Mouse (Mus musculus) intestine, embryonic 16.5 days (tissue): Measurements from ENCODE around the gene Tcf3. TPM values are rescaled to one million over a fixed set of nuclear protein-coding genes. Genes with fewer than 3 reads are reported as not detected.
A peak's percentile ranks its signal among the peaks of the same experiment; 100 is the strongest.

Experiments used
- ATAC-seq: fragments of 200-750 bp; cut with Nextera tagmentation; 2 replicates; pipeline ENCODE4 v1.8.0; 2017; ENCODE audit warnings: moderate TSS enrichment, moderate library complexity
- H3K27ac ChIP-seq: fragments of 300-500 bp; sonication (generic); 2 replicates; pipeline ENCODE4 v1.5.1; 2014; ENCODE audit warnings: mild to moderate bottlenecking, low read length
- H3K27me3 ChIP-seq: fragments of 300-500 bp; sonication (generic); replicated peaks from 2 replicates; pipeline ENCODE4 v1.6.1; 2014; ENCODE audit warnings: low read length, control low read depth, mixed read lengths; ENCODE audit not compliant: control insufficient read depth, insufficient read depth
- H3K36me3 ChIP-seq: fragments of 300-500 bp; sonication (generic); 2 replicates; pipeline ENCODE4 v1.6.1; 2014; ENCODE audit warnings: low read length, control low read depth; ENCODE audit not compliant: control insufficient read depth, insufficient read depth
- H3K4me1 ChIP-seq: fragments of 300-500 bp; sonication (generic); 2 replicates; pipeline ENCODE4 v1.6.1; 2014; ENCODE audit warnings: low read length, control low read depth, mixed read lengths; ENCODE audit not compliant: control insufficient read depth, insufficient read depth
- H3K4me2 ChIP-seq: fragments of 300-500 bp; sonication (generic); 2 replicates; pipeline ENCODE4 v1.6.1; 2014; ENCODE audit warnings: low read depth, low read length, control low read depth
- H3K4me3 ChIP-seq: fragments of 300-500 bp; sonication (generic); 2 replicates; pipeline ENCODE4 v1.5.1; 2014; ENCODE audit warnings: mild to moderate bottlenecking, low read length
- H3K9ac ChIP-seq: fragments of 300-500 bp; sonication (generic); 2 replicates; pipeline ENCODE4 v1.6.1; 2014; ENCODE audit warnings: low read depth, low read length
- H3K9me3 ChIP-seq: fragments of 300-500 bp; sonication (generic); 2 replicates; pipeline ENCODE4 v1.6.1; 2016; ENCODE audit warnings: low read length, control low read depth; ENCODE audit not compliant: control insufficient read depth
- WGBS: fragments of 180-500 bp; shearing (Covaris S2); extraction: QIAGEN DNeasy Blood & Tissue Kit; methylation state at CpG from one replicate; pipeline ENCODE4 v1.1.7; 2014; 5-methylcytosine and 5-hydroxymethylcytosine counted together
- polyA plus RNA-seq: library from polyadenylated mRNA; unstranded; fragments of >200 nt; fragmentation: Nextera tagmentation; extraction: Ambion mirVana; gene quantifications from 2 replicates; pipeline ENCODE4 v1.2.1, GENCODE M21; 2015

Tcf3 gene
- polyA plus RNA-seq, 1 experiment from 2014 or later = 62.9 TPM

DNA sequence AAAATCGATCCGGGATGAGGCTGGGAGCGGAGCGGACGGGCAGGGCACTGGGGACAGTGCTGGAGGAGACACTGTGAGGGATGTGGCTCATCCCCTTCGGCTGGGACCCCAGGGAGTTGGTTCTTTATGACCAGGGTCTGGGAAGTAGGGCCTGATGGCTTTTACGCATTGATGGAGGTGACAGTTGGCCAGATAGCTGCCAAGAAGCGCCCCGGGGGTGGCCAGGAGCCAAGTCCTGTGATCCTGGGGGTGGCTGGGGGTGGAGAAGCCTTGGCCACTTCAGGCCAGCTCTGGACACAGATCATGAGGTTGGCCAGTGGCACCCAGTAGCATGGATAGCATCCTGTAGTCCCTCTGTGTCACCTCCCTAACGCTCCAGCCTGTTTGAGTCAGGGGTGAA, 25.8 kb upstream of the Tcf3 start:
- Histone ChIP-seq H3K9ac (no peak overlapping the region), H3K9me3 (no peaks in the 10 kb centered on the region)
- WGBS = 77% methylated on average over 10 of the region's 10 CpGs

DNA sequence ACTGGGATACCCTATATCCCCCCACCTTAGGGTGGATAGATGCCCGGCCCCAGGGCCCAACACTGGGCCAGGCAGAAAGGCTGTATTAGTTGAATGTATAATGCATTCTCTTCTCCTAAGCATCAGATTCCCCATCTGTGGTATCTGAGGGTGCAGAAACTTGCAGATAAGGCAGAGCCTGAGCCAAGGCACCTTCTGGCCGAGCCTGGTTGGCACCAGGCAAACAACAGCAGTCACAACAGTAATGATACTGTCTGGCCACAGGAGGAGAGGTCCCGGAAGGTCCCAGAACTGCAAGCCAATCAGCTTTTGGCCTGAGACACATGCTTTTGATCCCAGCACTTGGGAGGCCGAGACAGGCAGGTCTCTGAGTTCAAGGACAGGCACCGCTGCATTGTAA, 22.2 kb upstream of the Tcf3 start:
- no peak for ATAC-seq
- Histone ChIP-seq H3K4me2 (no peak overlapping the region), H3K9ac (no peak overlapping the region), H3K4me3 (no peak overlapping the region), H3K27ac (no peak overlapping the region), H3K9me3 (no peaks in the 10 kb centered on the region), H3K27me3 (no peaks in the 10 kb centered on the region), H3K36me3 (no peaks in the 10 kb centered on the region), H3K4me1 (no peaks in the 10 kb centered on the region)
- WGBS = 86% methylated on average over 5 of the region's 5 CpGs

More for the DNA sequence above, 25.8 kb upstream of the Tcf3 start:
- Histone ChIP-seq H3K4me3 (no peak overlapping the region), H3K36me3 (no peaks in the 10 kb centered on the region), H3K27ac (no peak overlapping the region), H3K27me3 (0 out of 2 replicates have a peak, but pooled peaks cover 2% of the 10 kb centered on the region), H3K4me2 (no peak overlapping the region), H3K4me1 (no peaks in the 10 kb centered on the region)
- ATAC-seq = no peak

DNA sequence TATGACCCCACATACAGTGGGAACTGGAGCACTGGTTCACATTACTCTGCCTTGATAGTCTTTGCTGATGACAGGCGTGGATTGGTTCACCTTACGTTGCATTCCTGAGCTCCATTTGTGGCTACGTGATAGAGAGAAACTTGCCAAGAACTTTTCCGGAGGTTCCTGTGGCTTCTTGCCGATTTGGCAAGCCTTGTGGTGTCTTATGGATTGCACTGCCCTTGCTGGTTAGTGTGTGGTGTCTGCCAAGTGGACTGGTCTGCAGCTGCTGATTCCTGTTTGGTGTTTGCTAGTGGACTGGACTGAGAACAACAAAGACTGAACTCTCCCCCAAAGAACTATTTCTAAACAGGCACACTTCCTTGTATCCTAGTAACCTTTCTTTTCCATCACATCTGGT, 21.3 kb upstream of the Tcf3 start:
- Histone ChIP-seq H3K36me3 (no peaks in the 10 kb centered on the region), H3K9ac (no peak overlapping the region), H3K4me1 (no peaks in the 10 kb centered on the region), H3K27ac (no peak overlapping the region), H3K27me3 (no peaks in the 10 kb centered on the region), H3K4me3 (no peak overlapping the region), H3K9me3 (no peaks in the 10 kb centered on the region), H3K4me2 (no peak overlapping the region)
- 90% methylated on average over 5 of the region's 5 CpGs for WGBS
- no peak for ATAC-seq

DNA sequence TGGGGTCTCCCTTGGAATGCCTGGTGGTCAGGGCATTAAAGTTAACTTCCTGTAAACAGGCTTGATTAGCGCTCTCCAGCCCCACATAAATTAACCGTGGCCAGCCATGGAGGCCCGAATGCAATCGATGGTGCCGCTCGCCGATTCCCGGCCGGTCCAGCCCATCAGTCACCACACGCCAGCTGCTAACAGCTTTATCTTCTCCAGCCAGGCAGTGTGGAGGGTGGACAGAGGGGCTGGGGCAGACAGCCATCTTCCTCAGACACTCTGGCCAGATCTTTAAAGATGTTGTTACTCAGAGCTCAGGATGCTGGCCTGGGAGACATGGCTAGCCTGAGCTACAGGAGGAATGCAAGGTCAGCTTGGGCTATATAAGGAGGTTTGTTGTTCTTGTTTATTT, 20.2 kb upstream of the Tcf3 start:
- H3K9me3 ChIP-seq = no peaks in the 10 kb centered on the region
- 38% methylated on average over 10 of the region's 10 CpGs for WGBS
- no peak overlapping the region for H3K4me2 ChIP-seq
- no peaks in the 10 kb centered on the region for H3K36me3 ChIP-seq
- no peak overlapping the region for H3K27ac ChIP-seq
- H3K9ac ChIP-seq = no peak overlapping the region
- H3K27me3 ChIP-seq = no peaks in the 10 kb centered on the region
- no peak for ATAC-seq
- H3K4me3 ChIP-seq = no peak overlapping the region
- H3K4me1 ChIP-seq = no peaks in the 10 kb centered on the region

DNA sequence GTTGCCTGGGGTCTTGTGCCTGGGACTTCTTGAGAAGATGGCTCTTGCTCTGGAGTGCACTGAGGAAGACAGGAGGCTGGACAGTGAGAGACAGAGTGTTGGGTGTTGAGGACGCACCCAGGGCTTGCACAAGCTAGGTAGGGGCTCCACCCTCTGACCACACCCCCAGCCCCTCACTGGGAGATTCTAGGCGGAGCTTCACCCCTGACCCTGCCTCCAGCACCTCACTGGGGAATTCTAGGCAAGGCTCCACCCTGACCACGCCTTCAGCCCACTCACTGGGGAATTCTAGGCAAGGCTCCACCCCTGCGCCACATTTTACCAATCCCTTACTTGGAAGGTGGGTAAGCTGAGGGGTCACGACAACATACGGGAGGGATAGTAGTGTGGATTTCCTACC, 17.2 kb upstream of the Tcf3 start:
- H3K4me1 ChIP-seq = peaks cover 3% of the 10 kb centered on the region; the same call in 1 of the 2 replicates
- no peak overlapping the region for H3K9ac ChIP-seq
- H3K4me3 ChIP-seq = no peak overlapping the region
- H3K9me3 ChIP-seq = no peaks in the 10 kb centered on the region
- no peaks in the 10 kb centered on the region for H3K36me3 ChIP-seq
- whole genome bisulfite sequencing = 8% methylated on average over 6 of the region's 6 CpGs
- ATAC-seq = no peak
- no peak overlapping the region for H3K4me2 ChIP-seq
- H3K27ac ChIP-seq = no peak overlapping the region
- H3K27me3 ChIP-seq = no peaks in the 10 kb centered on the region

DNA sequence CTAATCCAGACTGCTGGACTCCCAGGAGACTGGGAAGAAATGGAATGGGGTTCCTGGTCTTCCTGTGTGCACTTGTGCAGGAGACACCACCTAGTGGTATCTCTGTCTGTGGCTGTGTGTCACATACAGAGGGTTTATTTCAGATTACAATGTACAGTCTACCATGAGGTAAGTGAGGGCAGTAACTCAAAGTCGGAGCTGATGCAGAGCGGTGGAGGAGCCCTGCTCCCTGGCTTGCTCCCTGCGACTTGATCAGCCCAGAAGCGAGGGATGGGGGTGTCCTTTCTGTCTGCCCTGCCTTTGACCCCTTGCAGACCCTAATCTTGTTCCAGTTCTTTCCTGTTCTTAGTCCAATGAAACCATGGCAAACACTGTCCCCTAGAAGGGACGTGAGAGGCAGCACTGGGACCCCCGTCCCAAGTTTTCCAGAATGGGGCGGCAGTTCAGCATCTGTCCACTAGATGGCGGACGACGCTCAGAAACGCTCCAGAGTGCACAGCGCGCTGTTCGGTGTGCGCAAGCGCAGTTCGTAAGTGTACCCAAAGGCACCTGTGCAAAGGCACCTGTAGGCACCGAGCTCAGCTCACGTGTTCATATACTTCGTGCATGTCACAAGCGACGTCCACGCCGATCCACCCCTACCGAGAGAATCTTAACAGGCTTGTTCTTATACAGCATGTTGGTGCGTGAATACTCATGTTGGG, 12.6 kb upstream of the Tcf3 start:
- WGBS = 8% methylated on average over 26 of the region's 26 CpGs
- H3K27me3 ChIP-seq = no peaks in the 10 kb centered on the region
- H3K4me1 ChIP-seq = peaks cover 14% of the 10 kb centered on the region
- H3K9me3 ChIP-seq = no peaks in the 10 kb centered on the region
- H3K9ac ChIP-seq = no peak overlapping the region
- H3K27ac ChIP-seq = no peak overlapping the region
- no peaks in the 10 kb centered on the region for H3K36me3 ChIP-seq
- no peak overlapping the region for H3K4me3 ChIP-seq
- 0 out of 2 replicates have a peak overlapping the region, but pooled peaks have one; percentile 7 for H3K4me2 ChIP-seq
- peak; percentile 88 for ATAC-seq

DNA sequence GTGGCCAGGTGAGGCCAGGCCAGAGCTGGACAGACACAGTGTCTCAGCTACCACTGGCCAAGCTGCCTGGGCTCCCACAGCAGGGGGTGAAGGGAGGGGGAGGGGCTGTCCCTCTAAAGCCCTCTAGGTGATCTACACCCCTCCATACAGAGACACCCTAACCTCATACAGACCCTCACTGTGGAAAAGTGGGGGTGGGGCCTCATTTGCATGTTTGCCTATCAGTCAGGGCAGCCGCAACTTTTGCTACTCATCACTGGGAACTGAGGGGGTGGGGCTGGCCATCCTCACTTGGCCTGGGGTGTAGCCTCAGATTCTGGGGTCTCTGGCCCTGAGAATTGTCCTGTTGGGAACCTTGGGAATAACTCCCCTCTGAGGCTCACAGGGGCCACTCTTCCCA, 11.6 kb upstream of the Tcf3 start:
- H3K4me3 ChIP-seq = no peak overlapping the region
- H3K27ac ChIP-seq = no peak overlapping the region
- no peaks in the 10 kb centered on the region for H3K36me3 ChIP-seq
- H3K4me1 ChIP-seq = peaks cover 14% of the 10 kb centered on the region
- WGBS = 65% methylated on average over 1 of the region's 1 CpGs
- H3K9me3 ChIP-seq = no peaks in the 10 kb centered on the region
- H3K4me2 ChIP-seq = no peak overlapping the region
- H3K9ac ChIP-seq = 0 out of 2 replicates have a peak overlapping the region, but pooled peaks have one; percentile 46
- ATAC-seq = no peak
- no peaks in the 10 kb centered on the region for H3K27me3 ChIP-seq

DNA sequence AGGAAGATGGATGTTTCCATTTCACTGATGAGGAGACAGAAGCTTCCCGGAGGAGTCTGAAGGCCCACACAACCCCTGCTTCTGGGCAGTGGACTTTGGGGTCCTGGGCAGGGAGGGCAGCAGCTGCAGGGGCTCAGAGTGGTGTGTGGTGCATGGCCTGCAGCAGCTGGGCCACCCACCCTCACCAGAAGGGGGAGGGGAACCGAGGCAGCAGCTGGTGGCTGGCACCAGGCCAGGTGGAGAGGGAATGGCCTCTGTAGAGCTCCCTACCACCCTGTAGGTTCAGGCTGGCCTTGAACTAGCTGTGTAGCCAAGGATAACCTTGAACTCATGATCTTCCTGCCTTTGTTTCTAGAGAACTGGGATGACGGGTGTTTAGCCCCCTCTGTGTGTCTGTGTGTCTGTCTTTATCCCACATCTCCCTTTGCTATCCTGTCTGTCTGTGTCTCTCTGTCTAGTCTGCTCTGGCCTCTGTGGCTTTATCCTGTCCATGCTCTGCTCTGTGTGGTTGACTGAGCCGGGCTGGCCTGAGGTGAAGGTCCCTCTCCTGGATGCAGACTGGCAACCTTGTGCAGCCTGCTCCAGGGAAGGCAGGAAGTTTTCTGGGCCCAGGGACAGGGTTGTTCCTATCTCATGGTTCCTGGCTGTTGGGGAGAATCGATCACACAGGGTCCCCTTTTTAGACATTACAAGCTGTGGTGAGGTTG, 11.0 kb upstream of the Tcf3 start:
- Histone ChIP-seq H3K27ac (no peak overlapping the region), H3K4me3 (no peak overlapping the region), H3K36me3 (no peaks in the 10 kb centered on the region), H3K4me2 (no peak overlapping the region), H3K27me3 (no peaks in the 10 kb centered on the region), H3K4me1 (peaks cover 14% of the 10 kb centered on the region), H3K9me3 (no peaks in the 10 kb centered on the region), H3K9ac (peak overlapping the region; percentile 46)
- ATAC-seq = no peak
- WGBS = 39% methylated on average over 5 of the region's 5 CpGs

DNA sequence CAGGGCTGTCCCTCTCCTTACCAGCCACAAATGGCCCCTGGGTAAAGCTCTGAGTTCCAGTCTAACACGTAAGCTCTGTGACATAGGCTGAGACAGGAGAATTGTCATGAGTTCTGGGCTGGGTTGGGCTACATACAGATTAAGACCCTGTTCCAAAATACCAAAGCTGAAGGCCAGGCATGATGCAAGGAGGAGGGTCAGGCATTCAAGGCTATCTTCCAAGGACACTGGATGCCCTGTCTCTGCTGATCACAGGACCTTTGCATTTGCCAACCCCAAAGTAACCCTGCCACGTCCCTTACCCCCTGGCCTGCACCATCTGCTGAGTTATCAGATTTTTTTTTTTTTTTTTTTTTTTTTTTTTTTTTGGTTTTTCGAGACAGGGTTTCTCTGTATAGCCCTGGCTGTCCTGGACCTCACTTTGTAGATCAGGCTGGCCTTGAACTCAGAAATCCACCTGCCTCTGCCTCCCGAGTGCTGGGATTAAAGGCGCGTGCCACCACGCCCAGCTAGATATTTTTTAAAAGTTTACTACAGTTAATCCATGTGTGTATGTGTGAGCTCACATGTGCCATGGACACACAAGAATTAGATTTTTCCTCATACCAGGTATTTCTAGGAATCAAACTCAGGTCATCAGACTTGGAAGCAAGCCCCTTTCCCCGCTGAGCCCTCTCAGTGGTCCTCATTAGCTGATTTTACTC, 10.3 kb upstream of the Tcf3 start:
- H3K36me3 ChIP-seq = no peaks in the 10 kb centered on the region
- H3K9ac ChIP-seq = peak overlapping the region; percentile 46; the same call in 1 of the 2 replicates
- no peak overlapping the region for H3K4me3 ChIP-seq
- peaks cover 14% of the 10 kb centered on the region for H3K4me1 ChIP-seq
- no peaks in the 10 kb centered on the region for H3K9me3 ChIP-seq
- no peaks in the 10 kb centered on the region for H3K27me3 ChIP-seq
- no peak overlapping the region for H3K4me2 ChIP-seq
- WGBS = 81% methylated on average over 8 of the region's 8 CpGs
- H3K27ac ChIP-seq = no peak overlapping the region
- no peak for ATAC-seq
